Mouse (Mus musculus): ENCODE measurements at regions not wholly inside any gene's neighbourhood (a gene's known extent, or its start where the extent isn't known, plus 50 kb on each side); places are given as distances from the start of the nearest gene placed in this dataset.

GRCm38 (mm10) chr5:63540530-63540929, 108.4 kb upstream of the Nwd2 start:
- no peaks in the 10 kb centered on the region for H3K9me3 ChIP-seq (replicated peaks; ENCODE audit: low read length)
- peak; percentile 26 for DNase-seq (ENCODE audit: extremely low read depth)
- no peaks in the 10 kb centered on the region for H3K27me3 ChIP-seq (replicated peaks)
- in situ Hi-C loops (cut with MboI; ENCODE audit: low pct_ligation_motif_present, low pct_unique_long_range_greater_than_20kb, low sequenced_read_pairs) (no loop called here), dilution Hi-C loops (cut with MboI; ENCODE audit: extremely low pct_ligation_motif_present, extremely low pct_unique_long_range_greater_than_20kb, low sequenced_read_pairs) (no loop called here)
- H3K9ac ChIP-seq (ENCODE audit: insufficient read depth, low read depth) = no peak overlapping the region
- no peak overlapping the region for H3K27ac ChIP-seq (ENCODE audit: insufficient read depth, low read depth)
- no peaks in the 10 kb centered on the region for H3K36me3 ChIP-seq (replicated peaks in 1 of 2; ENCODE audit: control insufficient read depth in 1 of 2, insufficient read depth in 1 of 2, low read length in 1 of 2)
- H3K79me2 ChIP-seq (replicated peaks; ENCODE audit: control insufficient read depth, extremely low read depth, insufficient read depth, poor library complexity, severe bottlenecking) = no peaks in the 10 kb centered on the region
- H3K4me1 ChIP-seq (ENCODE audit: control insufficient read depth in 1 of 2, insufficient read depth in 2 of 2) = peaks cover 0 to 6% of the 10 kb centered on the region in 2 experiments; a peak in 2 of 4 replicates
- TF ChIP-seq ZC3H11A (IDR thresholded peaks at IDR 0.05; ENCODE audit: low read depth, low read length) (no peak), SMC3 (IDR thresholded peaks at IDR 0.05; ENCODE audit: low read depth, low read length) (peak; percentile 33), CHD1 (IDR thresholded peaks at IDR 0.05; ENCODE audit: low read depth, low read length) (no peak), KAT2A (IDR thresholded peaks at IDR 0.05; ENCODE audit: insufficient replicate concordance, low read length) (no peak), MAX (IDR thresholded peaks at IDR 0.05; ENCODE audit: low read length) (no peak), GABPA (IDR thresholded peaks at IDR 0.05; ENCODE audit: insufficient replicate concordance, low read depth, low read length) (no peak), RAD21 (IDR thresholded peaks at IDR 0.05; ENCODE audit: low read depth, low read length) (peak; percentile 33), EP300 (IDR thresholded peaks at IDR 0.05; ENCODE audit: low read length) (no peak), TCF12 (IDR thresholded peaks at IDR 0.05; ENCODE audit: low read depth, low read length) (no peak), SIN3A (IDR thresholded peaks at IDR 0.05; ENCODE audit: low read length) (no peak), POLR2A (IDR thresholded peaks at IDR 0.05; ENCODE audit: low read depth, low read length) (no peak), POLR2AphosphoS2 (IDR thresholded peaks at IDR 0.05; ENCODE audit: low read depth, low read length) (no peak), USF2 (conservative IDR thresholded peaks at IDR 0.05; ENCODE audit: low read depth, low read length) (no peak), ETS1 (conservative IDR thresholded peaks at IDR 0.05; ENCODE audit: low read depth, low read length) (no peak), BHLHE40 (IDR thresholded peaks at IDR 0.05; ENCODE audit: low read depth, low read length) (no peak), ZNF384 (IDR thresholded peaks at IDR 0.05; ENCODE audit: low read depth, low read length) (no peak), JUN (IDR thresholded peaks at IDR 0.05; ENCODE audit: insufficient read depth, low read depth, low read length) (no peak), USF1 (IDR thresholded peaks at IDR 0.05; ENCODE audit: low read depth, low read length) (no peak), E2F4 (IDR thresholded peaks at IDR 0.05; ENCODE audit: insufficient replicate concordance, low read depth, low read length) (no peak), RCOR1 (conservative IDR thresholded peaks at IDR 0.05; ENCODE audit: low read depth, low read length) (no peak), CTCF (conservative IDR thresholded peaks at IDR 0.05 in 1 of 2, IDR thresholded peaks at IDR 0.05 in 1 of 2; ENCODE audit: low read depth in 2 of 2, low read length in 2 of 2) (peak in 1 of 2 experiments; percentile 54; a peak in 2 of 4 replicates), ZKSCAN1 (IDR thresholded peaks at IDR 0.05; ENCODE audit: borderline replicate concordance, low read depth, low read length) (no peak), IRF4 (IDR thresholded peaks at IDR 0.05; ENCODE audit: low read depth, low read length) (no peak), HCFC1 (IDR thresholded peaks at IDR 0.05; ENCODE audit: low read depth, low read length) (no peak), ZMIZ1 (IDR thresholded peaks at IDR 0.05; ENCODE audit: low read depth, low read length) (no peak), MXI1 (IDR thresholded peaks at IDR 0.05; ENCODE audit: low read depth, low read length) (no peak), MAZ (IDR thresholded peaks at IDR 0.05; ENCODE audit: low read depth, low read length) (no peak)
- no peak overlapping the region for H3K4me3 ChIP-seq (replicated peaks in 1 of 3; ENCODE audit: low read depth in 2 of 3, low read length in 2 of 3, poor library complexity in 1 of 3)
- H3K4me2 ChIP-seq (ENCODE audit: insufficient read depth, low read depth, poor library complexity, severe bottlenecking) = no peak overlapping the region

Measured in CH12.LX (cell line).